Mouse (Mus musculus): ENCODE results near the gene Zfp335. TPM values are rescaled to one million over a fixed set of nuclear protein-coding genes. Genes with fewer than 3 reads are reported as not detected.
A peak's percentile ranks its signal among the peaks of the same experiment; 100 is the strongest.

Gene Zfp335
- total and polyA plus RNA-seq, 2 experiments from 2014 or later: 11.1 to 29.0 TPM

GRCm38 (mm10) chr2:164845782-164846181 is 65.8 kb downstream of the Zfp335 start:
- no peaks in the 10 kb centered on the region for H3K36me3 ChIP-seq (ENCODE audit: insufficient read depth, low read length)
- no peak overlapping the region for H3K4me3 ChIP-seq (ENCODE audit: low read depth, low read length)
- TF ChIP-seq CTCF (IDR thresholded peaks at IDR 0.05): peak; percentile 55
- WGBS: 56% methylated on average over 3 of the region's 3 CpGs
- no peaks in the 10 kb centered on the region for H3K9me3 ChIP-seq (ENCODE audit: low read length)
- H3K27me3 ChIP-seq (ENCODE audit: insufficient read depth, low read length): no peaks in the 10 kb centered on the region
- ATAC-seq (ENCODE audit: low FRiP score): no peak
- H3K4me1 ChIP-seq (ENCODE audit: insufficient read depth, low read length): no peaks in the 10 kb centered on the region
- H3K9ac ChIP-seq (replicated peaks; ENCODE audit: low read length, poor library complexity, severe bottlenecking): no peak overlapping the region
- DNase-seq (ENCODE audit: low spot score): no peak
- no peak overlapping the region for H3K27ac ChIP-seq (ENCODE audit: low read depth, low read length)
- H3K4me2 ChIP-seq (ENCODE audit: low read depth, low read length, poor library complexity, severe bottlenecking): no peak overlapping the region

Other genes with a start within 250 kb of the Zfp335 start
- not detected in 2 replicates for gene Wfdc11, start 237.7 kb downstream of the Zfp335 start, total RNA-seq (2014; rRNA removed)
- not detected in 2 replicates for gene Wfdc11, start 237.7 kb downstream of the Zfp335 start, polyA plus RNA-seq (2015; fragmentation: Nextera tagmentation; extraction: Ambion mirVana)
- gene Wfdc13, start 226.7 kb downstream of the Zfp335 start, total RNA-seq (2014; rRNA removed): not detected in 2 replicates
- not detected in 2 replicates for gene Wfdc13, start 226.7 kb downstream of the Zfp335 start, polyA plus RNA-seq (2015; fragmentation: Nextera tagmentation; extraction: Ambion mirVana)
- not detected in 2 replicates for gene Spint4, start 213.3 kb downstream of the Zfp335 start, total RNA-seq (2014; rRNA removed)
- gene Spint4, start 213.3 kb downstream of the Zfp335 start, polyA plus RNA-seq (2015; fragmentation: Nextera tagmentation; extraction: Ambion mirVana): not detected in 2 replicates
- not detected in 2 replicates for gene Spint5, start 196.5 kb downstream of the Zfp335 start, total RNA-seq (2014; rRNA removed)
- not detected in 2 replicates for gene Spint5, start 196.5 kb downstream of the Zfp335 start, polyA plus RNA-seq (2015; fragmentation: Nextera tagmentation; extraction: Ambion mirVana)
- gene Wfdc3, start 165.8 kb downstream of the Zfp335 start, total RNA-seq (2014; rRNA removed): 0.16 and 1.3 TPM in 2 replicates
- 0.60 and 0.97 TPM in 2 replicates for gene Wfdc3, start 165.8 kb downstream of the Zfp335 start, polyA plus RNA-seq (2015; fragmentation: Nextera tagmentation; extraction: Ambion mirVana)
- 18.5 and 24.7 TPM in 2 replicates for gene Dnttip1, start 165.8 kb downstream of the Zfp335 start, total RNA-seq (2014; rRNA removed)
- gene Dnttip1, start 165.8 kb downstream of the Zfp335 start, polyA plus RNA-seq (2015; fragmentation: Nextera tagmentation; extraction: Ambion mirVana): 48.4 and 54.2 TPM in 2 replicates
- 14.6 and 38.5 TPM in 2 replicates for gene Ube2c, start 141.9 kb downstream of the Zfp335 start, total RNA-seq (2014; rRNA removed)
- gene Ube2c, start 141.9 kb downstream of the Zfp335 start, polyA plus RNA-seq (2015; fragmentation: Nextera tagmentation; extraction: Ambion mirVana): 18.1 and 18.4 TPM in 2 replicates
- gene Tnnc2, start 131.8 kb downstream of the Zfp335 start, total RNA-seq (2014; rRNA removed): not detected in 2 replicates
- gene Tnnc2, start 131.8 kb downstream of the Zfp335 start, polyA plus RNA-seq (2015; fragmentation: Nextera tagmentation; extraction: Ambion mirVana): 0.31 and 0.62 TPM in 2 replicates
- 80.8 and 100 TPM in 2 replicates for gene Snx21, start 125.9 kb downstream of the Zfp335 start, total RNA-seq (2014; rRNA removed)
- gene Snx21, start 125.9 kb downstream of the Zfp335 start, polyA plus RNA-seq (2015; fragmentation: Nextera tagmentation; extraction: Ambion mirVana): 50.8 and 54.1 TPM in 2 replicates
- 24.2 and 25.8 TPM in 2 replicates for gene Acot8, start 106.9 kb downstream of the Zfp335 start, total RNA-seq (2014; rRNA removed)
- gene Acot8, start 106.9 kb downstream of the Zfp335 start, polyA plus RNA-seq (2015; fragmentation: Nextera tagmentation; extraction: Ambion mirVana): 17.5 and 19.7 TPM in 2 replicates
- gene Zswim3, start 106.7 kb downstream of the Zfp335 start, total RNA-seq (2014; rRNA removed): 6.4 and 7.7 TPM in 2 replicates
- gene Zswim3, start 106.7 kb downstream of the Zfp335 start, polyA plus RNA-seq (2015; fragmentation: Nextera tagmentation; extraction: Ambion mirVana): 5.5 and 7.4 TPM in 2 replicates
- 24.8 and 25.1 TPM in 2 replicates for gene Zswim1, start 89.1 kb downstream of the Zfp335 start, total RNA-seq (2014; rRNA removed)
- gene Zswim1, start 89.1 kb downstream of the Zfp335 start, polyA plus RNA-seq (2015; fragmentation: Nextera tagmentation; extraction: Ambion mirVana): 35.3 and 36.0 TPM in 2 replicates
- gene Spata25, start 83.2 kb downstream of the Zfp335 start, total RNA-seq (2014; rRNA removed): 1.1 TPM in 1 of 2 replicates, not detected in the other
- gene Spata25, start 83.2 kb downstream of the Zfp335 start, polyA plus RNA-seq (2015; fragmentation: Nextera tagmentation; extraction: Ambion mirVana): not detected in 2 replicates
- 110 and 112 TPM in 2 replicates for gene Ctsa, start 78.9 kb downstream of the Zfp335 start, total RNA-seq (2014; rRNA removed)
- gene Ctsa, start 78.9 kb downstream of the Zfp335 start, polyA plus RNA-seq (2015; fragmentation: Nextera tagmentation; extraction: Ambion mirVana): 101 and 102 TPM in 2 replicates
- 10.4 and 11.2 TPM in 2 replicates for gene Neurl2, start 78.3 kb downstream of the Zfp335 start, total RNA-seq (2014; rRNA removed)
- gene Neurl2, start 78.3 kb downstream of the Zfp335 start, polyA plus RNA-seq (2015; fragmentation: Nextera tagmentation; extraction: Ambion mirVana): 7.6 and 7.8 TPM in 2 replicates
- 55.5 and 59.8 TPM in 2 replicates for gene Pltp, start 54.0 kb downstream of the Zfp335 start, total RNA-seq (2014; rRNA removed)
- 85.5 and 87.7 TPM in 2 replicates for gene Pltp, start 54.0 kb downstream of the Zfp335 start, polyA plus RNA-seq (2015; fragmentation: Nextera tagmentation; extraction: Ambion mirVana)
- 77.2 and 90.1 TPM in 2 replicates for gene Pcif1, start 32.5 kb downstream of the Zfp335 start, total RNA-seq (2014; rRNA removed)
- 88.9 and 94.6 TPM in 2 replicates for gene Pcif1, start 32.5 kb downstream of the Zfp335 start, polyA plus RNA-seq (2015; fragmentation: Nextera tagmentation; extraction: Ambion mirVana)
- gene Mmp9, start 29.0 kb upstream of the Zfp335 start, total RNA-seq (2014; rRNA removed): 7.5 and 13.4 TPM in 2 replicates
- gene Mmp9, start 29.0 kb upstream of the Zfp335 start, polyA plus RNA-seq (2015; fragmentation: Nextera tagmentation; extraction: Ambion mirVana): 7.1 and 8.2 TPM in 2 replicates
- 311 and 368 TPM in 2 replicates for gene Slc12a5, start 49.0 kb upstream of the Zfp335 start, total RNA-seq (2014; rRNA removed)
- gene Slc12a5, start 49.0 kb upstream of the Zfp335 start, polyA plus RNA-seq (2015; fragmentation: Nextera tagmentation; extraction: Ambion mirVana): 83.5 and 86.4 TPM in 2 replicates
- 74.5 and 79.2 TPM in 2 replicates for gene Ncoa5, start 123.1 kb upstream of the Zfp335 start, total RNA-seq (2014; rRNA removed)
- 54.3 and 65.5 TPM in 2 replicates for gene Ncoa5, start 123.1 kb upstream of the Zfp335 start, polyA plus RNA-seq (2015; fragmentation: Nextera tagmentation; extraction: Ambion mirVana)
- 5.2 and 5.9 TPM in 2 replicates for gene Cd40, start 143.9 kb upstream of the Zfp335 start, total RNA-seq (2014; rRNA removed)
- 4.4 and 6.4 TPM in 2 replicates for gene Cd40, start 143.9 kb upstream of the Zfp335 start, polyA plus RNA-seq (2015; fragmentation: Nextera tagmentation; extraction: Ambion mirVana)
- gene 1700025C18Rik, start 179.0 kb upstream of the Zfp335 start, total RNA-seq (2014; rRNA removed): not detected in 2 replicates
- gene 1700025C18Rik, start 179.0 kb upstream of the Zfp335 start, polyA plus RNA-seq (2015; fragmentation: Nextera tagmentation; extraction: Ambion mirVana): not detected in 2 replicates